Mouse (Mus musculus) limb, embryonic 10.5 days (tissue): ENCODE measurements around the gene Tbx19. TPM values are rescaled to one million over a fixed set of nuclear protein-coding genes. Genes with fewer than 3 reads are reported as not detected.

Experiments used
- DNase-seq: peaks from one replicate; pipeline ENCODE4 v3.0.0-alpha.2; 2017; ENCODE audit warnings: low spot score
- H3K27ac ChIP-seq: fragments of 300-500 bp; sonication (generic); 2 replicates; pipeline ENCODE4 v1.5.1; 2016; ENCODE audit warnings: mild to moderate bottlenecking
- H3K27me3 ChIP-seq: fragments of 300-500 bp; sonication (generic); 2 replicates; pipeline ENCODE4 v1.6.1; 2016; ENCODE audit warnings: low read depth, mild to moderate bottlenecking; ENCODE audit not compliant: poor library complexity, severe bottlenecking
- H3K36me3 ChIP-seq: fragments of 300-500 bp; sonication (generic); 2 replicates; pipeline ENCODE4 v1.6.1; 2016; ENCODE audit warnings: mild to moderate bottlenecking, moderate library complexity
- H3K4me1 ChIP-seq: fragments of 300-500 bp; sonication (generic); 2 replicates; pipeline ENCODE4 v1.6.1; 2016
- H3K4me3 ChIP-seq: fragments of 300-500 bp; sonication (generic); 2 replicates; pipeline ENCODE4 v1.5.1; 2016; ENCODE audit warnings: mild to moderate bottlenecking, moderate library complexity
- H3K9me3 ChIP-seq: fragments of 300-500 bp; sonication (generic); replicated peaks from 2 replicates; pipeline ENCODE4 v1.6.1; 2016; ENCODE audit warnings: mild to moderate bottlenecking
- WGBS: fragments of 180-500 bp; shearing (Covaris S2); methylation state at CpG from one replicate; pipeline ENCODE4 v1.1.7; 2016; 5-methylcytosine and 5-hydroxymethylcytosine counted together
- polyA plus RNA-seq: library from polyadenylated mRNA; unstranded; fragments of >200 nt; fragmentation: Nextera tagmentation; extraction: Ambion mirVana; gene quantifications from 2 replicates; pipeline ENCODE4 v1.2.1, GENCODE M21; 2016

The Tbx19 gene
- polyA plus RNA-seq, 1 experiment from 2014 or later = not detected

DNA sequence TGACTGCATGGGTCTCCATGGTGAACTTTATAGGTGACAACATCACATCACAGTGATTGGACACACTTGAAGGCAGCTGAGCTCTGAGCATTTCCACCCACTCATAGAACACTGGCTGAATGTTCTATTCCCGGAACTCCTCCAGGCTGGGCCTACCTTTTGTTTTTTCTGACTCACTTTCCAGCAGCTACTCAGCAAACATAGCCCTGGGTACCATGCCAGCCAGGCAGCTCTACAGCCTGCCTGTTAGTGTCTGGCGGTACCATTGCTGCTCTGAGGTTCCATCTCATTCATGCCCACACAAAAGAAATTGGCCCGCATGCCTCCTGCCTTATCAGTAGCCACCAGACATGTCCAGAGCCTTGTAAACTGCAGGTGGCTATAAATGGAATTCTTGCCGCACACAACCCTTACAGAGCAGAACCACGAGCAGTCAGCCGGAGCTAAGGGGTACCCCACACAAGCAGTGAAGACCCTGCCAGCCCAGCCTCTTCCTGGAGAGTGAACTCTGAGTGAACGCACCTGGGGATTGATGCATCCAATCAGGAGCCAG lies 55.8 kb downstream of the Tbx19 start:
- no peaks in the 10 kb centered on the region for H3K9me3 ChIP-seq
- H3K4me3 ChIP-seq = no peak overlapping the region
- no peak for DNase-seq
- H3K27me3 ChIP-seq = no peaks in the 10 kb centered on the region
- H3K36me3 ChIP-seq = no peaks in the 10 kb centered on the region
- 86% methylated on average over 7 of the region's 7 CpGs for WGBS
- H3K4me1 ChIP-seq = no peaks in the 10 kb centered on the region
- no peak overlapping the region for H3K27ac ChIP-seq

DNA sequence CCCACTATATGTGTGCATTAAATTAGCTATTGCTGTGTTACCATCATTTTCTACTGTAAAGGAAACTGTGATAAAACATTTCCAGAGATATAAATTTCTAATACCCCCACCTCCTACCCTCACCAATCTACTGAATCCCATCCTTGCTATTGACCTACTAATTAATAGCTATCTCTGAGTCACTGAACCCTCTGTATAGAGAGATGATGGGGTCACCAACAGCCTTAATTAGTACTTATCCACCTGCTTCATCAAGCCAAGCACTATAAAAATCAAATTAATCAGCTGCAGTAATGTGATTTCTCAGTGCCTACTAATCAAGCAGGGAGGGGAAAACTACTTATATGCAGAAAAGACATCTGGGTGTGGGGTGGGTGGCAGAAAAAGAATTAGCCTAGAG lies 61.0 kb downstream of the Tbx19 start:
- Histone ChIP-seq H3K4me1 (peaks cover 8% of the 10 kb centered on the region), H3K36me3 (no peaks in the 10 kb centered on the region), H3K4me3 (no peak overlapping the region), H3K27me3 (no peaks in the 10 kb centered on the region), H3K9me3 (no peaks in the 10 kb centered on the region), H3K27ac (no peak overlapping the region)
- no peak for DNase-seq

DNA sequence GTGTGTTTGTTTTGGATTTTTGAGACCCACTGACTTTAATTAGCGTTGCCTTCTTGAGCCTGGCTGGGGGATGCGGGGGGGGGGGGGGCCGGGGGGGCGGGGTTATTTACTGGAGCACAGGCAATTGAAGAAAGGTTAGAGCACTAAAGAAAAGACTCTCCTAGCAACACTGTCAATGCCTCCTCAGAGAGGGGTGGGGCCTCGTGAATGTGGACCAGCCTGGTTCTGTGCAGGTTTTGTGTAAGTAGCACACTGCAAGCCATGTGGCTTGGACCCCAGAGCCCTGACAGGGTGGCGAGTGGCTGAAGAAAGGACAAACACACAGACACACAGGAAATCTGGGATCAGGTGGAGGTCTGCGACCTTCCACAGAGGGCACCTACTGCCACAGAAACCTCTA lies 65.7 kb downstream of the Tbx19 start:
- WGBS = 45% methylated on average over 7 of the region's 7 CpGs
- no peaks in the 10 kb centered on the region for H3K36me3 ChIP-seq

DNA sequence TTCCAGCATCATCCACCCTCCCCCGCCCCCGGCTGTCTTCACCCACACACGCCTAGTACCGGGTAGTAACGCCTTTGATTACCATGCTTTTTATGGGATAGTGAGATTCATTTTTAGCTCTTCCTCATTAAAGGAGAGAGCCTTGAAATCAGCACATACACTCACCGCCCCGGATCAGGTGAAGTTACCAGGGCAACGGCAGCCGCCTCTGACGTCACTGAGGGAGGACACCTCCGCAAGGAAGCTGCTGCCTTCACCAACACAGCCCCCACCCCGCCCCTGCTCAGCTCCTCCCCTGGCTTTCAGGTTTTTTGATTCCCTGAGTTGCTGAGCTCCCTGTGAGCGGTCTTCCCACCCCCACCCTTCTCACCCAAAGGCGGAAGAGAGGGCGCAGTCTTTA lies 68.9 kb downstream of the Tbx19 start:
- H3K9me3 ChIP-seq = no peaks in the 10 kb centered on the region

More for the DNA sequence above, 65.7 kb downstream of the Tbx19 start:
- H3K9me3 ChIP-seq = no peaks in the 10 kb centered on the region
- H3K4me1 ChIP-seq = peaks cover 14% of the 10 kb centered on the region
- no peak overlapping the region for H3K27ac ChIP-seq
- H3K27me3 ChIP-seq = no peaks in the 10 kb centered on the region
- H3K4me3 ChIP-seq = no peak overlapping the region
- DNase-seq = no peak

DNA sequence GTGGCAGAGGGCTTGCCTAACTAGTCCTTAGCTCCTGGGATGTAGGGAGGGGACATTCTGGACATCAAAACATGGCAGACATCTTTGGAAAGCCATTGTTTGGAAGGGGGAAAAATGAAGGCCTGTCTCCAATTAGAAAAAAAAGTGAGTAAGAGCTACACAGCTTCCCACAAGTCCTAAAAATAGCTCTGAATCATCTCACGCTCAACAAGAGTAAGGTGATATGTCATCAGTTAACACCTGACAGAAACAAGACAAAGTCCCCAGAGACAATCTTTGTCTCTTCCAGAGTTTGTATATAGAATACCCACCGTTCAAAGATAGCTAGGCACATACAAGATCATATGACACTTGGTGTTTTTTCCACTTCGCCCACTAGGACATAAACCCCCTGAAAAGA lies 71.0 kb downstream of the Tbx19 start:
- no peaks in the 10 kb centered on the region for H3K9me3 ChIP-seq
- WGBS = 83% methylated on average over 3 of the region's 3 CpGs
- no peaks in the 10 kb centered on the region for H3K27me3 ChIP-seq
- no peak overlapping the region for H3K27ac ChIP-seq
- no peak for DNase-seq
- H3K4me3 ChIP-seq = no peak overlapping the region
- H3K36me3 ChIP-seq = no peaks in the 10 kb centered on the region
- peaks cover 6% of the 10 kb centered on the region for H3K4me1 ChIP-seq

More for the DNA sequence above, 68.9 kb downstream of the Tbx19 start:
- Histone ChIP-seq H3K36me3 (no peaks in the 10 kb centered on the region), H3K4me1 (peaks cover 14% of the 10 kb centered on the region), H3K27ac (no peak overlapping the region), H3K4me3 (peak overlapping the region; percentile 26), H3K27me3 (no peaks in the 10 kb centered on the region)
- WGBS = 9% methylated on average over 15 of the region's 15 CpGs
- DNase-seq = peak; percentile 52

Other genes starting within 250 kb of the Tbx19 start
- gene Xcl1, start 225.2 kb downstream of the Tbx19 start, polyA plus RNA-seq = not detected in 2 replicates
- gene Sft2d2, start 33.7 kb upstream of the Tbx19 start, polyA plus RNA-seq = 9.4 and 13.1 TPM in 2 replicates
- 81.4 and 91.7 TPM in 2 replicates for gene Tiprl, start 76.2 kb upstream of the Tbx19 start, polyA plus RNA-seq
- 1.5 and 1.9 TPM in 2 replicates for gene Gpr161, start 135.0 kb upstream of the Tbx19 start, polyA plus RNA-seq